Mouse (Mus musculus) layer of hippocampus, adult 8-10 months (tissue): ENCODE results near the gene Ddx56. TPM values are rescaled to one million over a fixed set of nuclear protein-coding genes. Genes with fewer than 3 reads are reported as not detected.

Experiments used
- DNase-seq, 2 experiments: peaks; one replicate each; pipeline ENCODE4 v3.0.0; 2022; ENCODE audit warnings: low spot score in 2 of 2
- total RNA-seq, 4 experiments: library from RNA; stranded (reverse); gene quantifications; 2 replicates each; pipeline ENCODE4 v1.2.4; 2022

Gene Ddx56
- total RNA-seq: 10 to 100 TPM; 45.9 to 52.9 (median 47.5) TPM

DNA sequence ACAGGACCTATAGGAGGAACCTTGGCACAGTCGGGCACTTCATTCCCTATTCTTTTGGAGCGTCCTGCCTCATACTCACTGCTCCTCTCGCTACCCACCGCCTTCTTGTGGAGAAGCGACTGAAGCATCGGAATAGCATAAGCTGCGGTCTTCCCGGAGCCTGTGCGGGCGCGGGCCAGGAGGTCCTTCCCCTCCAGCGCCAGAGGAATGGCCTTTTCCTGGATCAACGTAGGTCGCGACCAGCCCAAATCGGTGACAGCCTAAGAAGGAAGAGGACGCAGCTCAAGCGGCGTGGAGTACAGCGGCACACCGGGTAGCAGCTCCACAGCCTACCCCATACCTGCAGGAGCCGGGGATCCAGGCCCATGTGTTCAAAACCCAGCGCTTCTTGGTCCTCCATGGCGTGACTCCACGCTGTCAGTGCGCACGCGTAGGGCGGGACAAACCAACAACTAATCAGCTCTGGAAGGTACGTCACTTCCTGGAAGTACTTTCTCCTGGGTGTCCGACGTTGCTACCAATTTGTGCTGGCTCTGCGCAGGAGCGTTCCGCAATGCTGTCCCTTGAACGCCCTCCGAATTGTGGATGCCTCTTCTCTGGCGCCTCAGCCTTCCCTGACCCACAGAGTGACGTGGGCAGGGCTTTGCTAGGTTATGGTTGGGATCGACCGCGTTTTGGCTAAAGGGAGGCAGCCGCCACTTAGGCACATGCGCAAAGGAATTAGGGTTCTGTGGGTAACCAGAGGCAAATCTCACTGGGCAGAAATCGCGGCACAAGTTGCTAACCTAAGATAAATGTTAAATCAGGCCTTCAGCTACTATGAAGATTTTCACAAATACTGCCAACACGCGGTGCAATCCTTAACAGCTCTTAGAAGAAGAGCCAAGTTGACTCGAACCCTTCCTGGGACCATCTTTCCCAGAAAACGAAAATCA lies at the start of gene Ddx56:
Ddx56 (minus strand) TSS at position 453 of the 935 bp plus-strand sequence.
- peak; percentile 93 for DNase-seq

DNA sequence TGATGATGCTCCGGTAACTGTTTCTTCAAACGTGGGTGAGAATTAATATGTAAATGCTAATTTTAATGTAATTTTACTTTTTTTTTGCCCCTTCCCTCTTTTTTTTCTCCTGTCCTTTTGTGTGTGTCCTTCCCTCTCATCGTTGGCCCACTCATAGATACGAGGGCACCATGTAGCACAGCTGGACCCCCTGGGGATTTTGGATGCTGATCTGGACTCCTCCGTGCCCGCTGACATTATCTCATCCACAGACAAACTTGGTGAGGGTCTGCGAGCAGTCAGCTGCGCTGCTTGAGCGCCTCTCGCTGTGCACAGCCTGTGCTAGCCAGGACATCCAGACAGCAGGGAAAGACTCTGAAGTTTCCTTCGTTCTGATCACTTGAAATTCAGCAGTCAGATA lies 49.2 kb upstream of the Ddx56 start:
- DNase-seq: no peak

DNA sequence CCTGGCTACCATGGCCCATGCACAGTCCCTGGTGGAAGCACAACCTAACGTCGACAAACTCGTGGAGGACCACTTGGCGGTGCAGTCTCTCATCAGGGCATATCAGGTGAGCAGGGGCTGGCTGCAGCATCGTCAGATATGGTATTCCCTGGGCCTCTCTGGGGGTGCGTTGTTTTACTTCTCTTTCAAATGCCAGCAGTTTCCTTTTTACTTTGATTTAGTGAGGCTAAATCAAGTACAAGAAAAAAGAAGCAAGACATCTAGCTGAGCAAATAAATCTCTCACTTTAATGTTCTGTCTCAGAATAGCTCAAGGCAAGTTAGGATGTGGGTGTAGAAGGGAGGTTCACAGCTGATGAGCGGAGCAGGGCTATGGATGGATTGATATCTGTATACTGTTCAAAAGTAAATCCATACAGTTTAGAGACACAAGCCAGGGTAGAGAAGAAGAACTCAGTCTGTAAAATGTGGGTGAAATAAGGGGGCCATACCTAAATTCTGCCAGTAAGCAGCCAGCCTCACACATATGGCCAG lies 46.4 kb upstream of the Ddx56 start:
- DNase-seq: no peak

- no peak for DNase-seq
These were observed 40.6 kb upstream of the Ddx56 start for GRCm38 (mm10) chr11:6308181-6308580.

DNA sequence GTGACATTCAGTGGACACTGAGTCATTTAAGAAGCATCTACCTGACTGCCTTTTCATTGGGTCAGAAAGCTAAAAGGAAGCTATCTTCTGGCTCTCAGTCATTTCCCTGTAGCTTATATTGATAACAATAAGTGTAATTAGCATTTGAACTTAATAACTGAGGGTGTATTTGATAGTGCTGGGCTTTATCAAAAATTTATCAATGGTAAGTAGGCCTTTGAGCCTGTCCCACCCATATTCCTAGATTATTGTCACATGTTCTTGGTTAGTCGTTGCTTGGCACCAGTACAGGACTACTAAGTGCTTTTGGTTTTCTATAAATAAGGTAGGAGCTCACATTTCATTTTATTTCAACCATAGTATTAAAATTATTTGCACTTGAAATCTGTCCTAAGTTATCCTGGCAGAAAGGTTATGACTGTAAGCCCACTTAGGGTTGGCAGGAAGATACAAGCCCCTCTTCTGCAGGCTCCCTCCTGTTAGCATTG lies 38.4 kb upstream of the Ddx56 start:
- no peak for DNase-seq

DNA sequence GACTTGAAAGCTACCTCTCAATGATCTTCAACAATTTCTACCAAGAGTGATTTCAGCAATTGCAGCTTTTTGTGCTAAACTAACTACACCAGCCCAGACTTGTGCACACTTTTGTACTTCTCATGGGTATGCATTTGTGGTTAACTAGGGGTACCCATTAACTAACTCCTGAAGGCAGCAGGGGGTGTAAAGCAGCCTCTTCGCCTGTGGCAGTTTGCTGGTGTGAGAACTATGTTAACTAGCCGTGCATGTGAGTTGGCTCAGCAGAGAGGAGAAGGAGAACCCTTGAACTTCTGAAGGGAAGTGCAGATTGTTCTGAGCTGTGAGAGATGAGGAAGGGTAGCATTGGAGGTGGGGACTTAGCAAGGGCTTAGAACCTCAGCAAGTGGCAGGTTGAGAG lies 35.2 kb upstream of the Ddx56 start:
- no peak for DNase-seq

DNA sequence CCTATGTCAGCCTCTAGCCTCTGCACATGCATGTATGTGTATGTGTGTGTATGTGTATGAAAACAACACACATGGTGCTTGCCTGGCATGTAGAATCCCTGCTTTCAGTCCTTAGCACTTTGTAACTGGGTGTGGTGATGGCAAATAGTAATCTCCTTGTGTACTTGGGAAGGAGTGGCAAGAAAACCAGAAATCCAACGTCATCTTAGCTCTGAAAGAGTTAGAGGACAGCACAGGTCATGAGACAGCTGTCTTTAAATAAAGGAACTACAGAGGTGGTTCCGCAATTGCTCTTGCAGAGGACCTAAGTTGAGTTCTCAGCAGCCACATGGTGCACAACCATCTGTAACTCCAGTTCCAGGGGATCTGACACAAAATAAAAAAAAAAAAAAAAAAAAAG lies 31.9 kb upstream of the Ddx56 start:
- no peak for DNase-seq

- no peak for DNase-seq
These were observed 28.5 kb upstream of the Ddx56 start for GRCm38 (mm10) chr11:6296077-6296476.

GRCm38 (mm10) chr11:6294632-6295031 lies 27.1 kb upstream of the Ddx56 start:
- DNase-seq: no peak

- DNase-seq: no peak
These were observed 26.0 kb upstream of the Ddx56 start for GRCm38 (mm10) chr11:6293601-6294000.

- no peak for DNase-seq
These were observed 25.4 kb upstream of the Ddx56 start for GRCm38 (mm10) chr11:6292988-6293349.

GRCm38 (mm10) chr11:6292116-6292987 lies 24.8 kb upstream of the Ddx56 start:
- DNase-seq: peak; percentile 72 to 81

DNA sequence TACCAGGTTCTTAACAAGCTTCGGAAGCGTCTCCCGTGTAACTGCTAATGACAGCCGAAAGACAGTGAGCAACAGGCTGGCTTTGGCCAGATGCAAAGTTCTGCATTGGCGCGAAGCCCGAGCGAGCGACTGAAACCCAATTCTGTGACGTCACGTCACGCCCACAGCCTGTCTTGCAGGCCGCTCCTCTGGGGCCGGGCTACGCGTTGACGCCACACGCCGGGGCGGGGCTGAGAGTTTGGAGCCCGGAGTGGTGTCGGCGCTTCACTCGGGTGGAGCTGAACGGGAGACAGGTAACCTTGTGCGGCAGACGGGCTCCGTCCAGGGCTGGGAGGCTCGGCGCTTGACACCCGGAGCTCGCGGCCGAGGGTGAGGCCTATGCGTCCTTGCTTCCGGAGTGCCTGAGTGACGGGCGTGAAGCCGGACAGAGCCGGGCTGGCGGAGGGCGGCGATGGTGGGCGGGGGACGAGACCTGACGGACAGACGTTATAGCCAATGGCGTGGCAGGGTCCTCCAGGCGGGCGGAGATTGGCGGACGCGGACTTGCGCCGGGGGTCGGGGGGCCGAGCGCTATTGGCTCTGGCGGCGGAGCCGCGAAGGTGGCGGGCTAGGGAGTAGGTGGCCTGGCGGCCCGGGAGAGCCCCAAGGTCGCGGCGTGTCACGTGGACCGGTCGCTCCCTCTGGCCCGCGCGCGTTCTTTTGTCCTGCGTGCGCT lies 24.0 kb upstream of the Ddx56 start, which contains the start of gene Ogdh:
Ogdh (plus strand) TSS at position 233 of the 715 bp plus-strand sequence.
- DNase-seq: peak; percentile 97 to 99

GRCm38 (mm10) chr11:6290883-6291282 lies 23.3 kb upstream of the Ddx56 start:
- DNase-seq: no peak

GRCm38 (mm10) chr11:6290138-6290537 lies 22.6 kb upstream of the Ddx56 start:
- no peak for DNase-seq

GRCm38 (mm10) chr11:6282940-6283339 lies 15.4 kb upstream of the Ddx56 start:
- no peak for DNase-seq

DNA sequence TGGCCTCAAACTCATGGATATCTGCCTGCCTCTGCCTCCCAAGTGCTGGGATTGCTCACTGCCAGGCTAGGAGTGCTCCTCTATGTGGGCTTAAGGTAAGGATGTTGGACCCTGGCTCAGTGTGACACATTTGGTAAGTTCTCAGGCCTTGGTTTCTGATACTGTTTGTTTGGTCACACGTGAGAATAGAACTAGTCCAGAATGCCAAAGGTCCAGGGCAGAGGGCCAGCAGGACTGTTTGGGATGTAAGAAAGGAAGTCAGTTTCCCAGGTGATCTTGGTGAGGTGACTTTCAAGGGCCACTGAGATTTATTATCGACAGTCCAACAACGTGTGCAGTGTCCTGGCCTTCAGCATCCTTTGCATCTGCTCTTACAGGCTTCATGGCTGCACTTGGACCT lies 8.9 kb upstream of the Ddx56 start:
- no peak for DNase-seq

DNA sequence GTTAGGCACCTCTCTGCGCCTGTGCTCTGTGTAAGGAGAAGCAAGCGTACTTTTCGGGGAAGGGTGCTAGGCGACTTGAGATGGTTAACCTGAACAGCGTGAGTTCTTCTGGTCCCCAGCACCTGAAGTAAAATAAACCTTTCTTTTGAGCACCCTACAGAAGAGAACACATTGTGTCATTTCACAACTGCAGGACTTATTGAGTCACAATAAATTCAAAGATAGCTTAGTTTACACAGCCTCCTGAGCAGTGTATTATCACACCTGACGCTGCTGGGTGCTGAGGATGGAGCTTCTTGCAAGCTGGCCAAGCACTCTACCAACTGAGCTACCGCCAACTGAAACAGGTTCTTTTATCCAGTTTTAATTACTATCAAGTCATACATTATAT lies 7.5 kb upstream of the Ddx56 start:
- no peak for DNase-seq

DNA sequence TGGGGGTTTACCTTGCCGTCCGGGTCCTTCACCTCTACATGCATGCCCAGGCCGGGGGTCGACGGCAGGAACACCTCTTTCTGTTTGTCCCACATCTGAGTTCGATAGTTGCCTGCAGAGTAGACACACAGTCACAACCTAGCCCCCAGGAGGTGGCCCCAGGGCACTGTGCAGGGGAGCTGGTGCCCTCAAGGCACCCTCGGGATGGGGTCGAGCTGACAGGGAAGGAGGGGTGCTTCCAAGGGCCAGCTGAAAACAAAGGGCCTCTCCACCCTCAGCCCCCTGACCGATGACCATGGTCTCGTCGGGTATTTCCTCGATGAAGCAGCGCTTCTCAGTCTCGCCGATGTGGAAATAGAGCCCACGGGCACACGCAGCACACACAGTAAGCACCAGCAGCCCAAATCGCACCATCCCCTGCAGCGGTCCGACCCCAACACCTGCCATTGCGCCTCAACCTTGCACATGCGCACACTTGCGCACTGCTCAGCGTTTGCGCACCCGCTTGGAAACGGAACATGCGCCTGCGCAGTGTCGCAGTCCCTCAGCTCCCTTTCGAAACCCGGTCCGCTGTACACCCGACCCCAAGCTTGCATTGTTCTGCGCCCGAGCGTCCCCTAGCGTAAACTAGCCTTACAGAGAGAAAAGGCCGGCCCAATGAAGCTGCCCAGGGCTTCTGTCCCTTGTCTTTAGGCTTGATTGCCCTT lies 7.0 kb upstream of the Ddx56 start, which contains the start of gene Tmed4:
Tmed4 (minus strand) TSS at position 484 of the 707 bp plus-strand sequence.
- DNase-seq: peak; percentile 95 to 98

DNA sequence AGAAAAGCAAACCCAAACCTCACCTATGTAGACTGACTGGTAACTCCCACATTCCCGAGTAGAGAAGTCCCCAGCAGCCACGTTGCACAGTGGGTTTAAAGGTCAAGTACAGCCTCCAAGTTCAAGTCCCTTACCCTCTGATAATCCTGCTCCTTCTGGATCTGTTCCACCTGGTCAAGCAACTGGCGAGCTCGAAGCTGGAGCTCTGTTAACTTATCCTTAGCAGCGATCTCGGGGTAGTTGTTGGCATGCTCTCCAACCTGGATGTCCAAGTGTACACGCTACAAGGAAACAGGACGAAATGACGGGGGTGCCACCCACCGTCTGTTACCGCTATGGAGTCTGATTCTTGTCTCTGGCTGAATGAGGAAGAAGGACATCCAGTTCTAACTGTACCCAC lies 6.0 kb upstream of the Ddx56 start:
- no peak for DNase-seq
